ENCODE assay signal across 8 mouse cellular contexts in genomic region chr13:21781021-21781555, GRCm38 (mm10). TPM values are rescaled to one million over a fixed set of nuclear protein-coding genes. Genes with fewer than 3 reads are reported as not detected.
DNase-seq lines count a peak whose midpoint lies in the region; ATAC-seq and TF ChIP-seq lines count a peak whose summit lies in the region.

No protein-coding gene starts in this region.

- H3K27me3 ChIP-seq in heart, embryonic 11.5 days (ENCODE audit: control insufficient read depth, insufficient read depth, low read length) = no peaks in the 10 kb centered on the region
- no peaks in the 10 kb centered on the region for H3K27me3 ChIP-seq in CH12.LX (replicated peaks)
- H3K27me3 ChIP-seq in forebrain, embryonic 16.5 days (replicated peaks; ENCODE audit: control insufficient read depth, insufficient read depth, low read length) = no peaks in the 10 kb centered on the region
- H3K27me3 ChIP-seq in liver, postnatal 0 days (ENCODE audit: insufficient read depth, low read length) = no peaks in the 10 kb centered on the region

- dilution Hi-C loops in CH12.LX (cut with MboI; ENCODE audit: extremely low pct_ligation_motif_present, extremely low pct_unique_long_range_greater_than_20kb, low sequenced_read_pairs) = no loop called here

- 45% methylated on average over 6 of the region's 6 CpGs for WGBS in heart, embryonic 11.5 days (ENCODE audit: insufficient replicate concordance)
- 47% methylated on average over 6 of the region's 6 CpGs for WGBS in forebrain, embryonic 16.5 days
- 39% methylated on average over 6 of the region's 6 CpGs for WGBS in liver, postnatal 0 days (ENCODE audit: insufficient replicate concordance)

- H3K79me2 ChIP-seq in CH12.LX (replicated peaks; ENCODE audit: control insufficient read depth, extremely low read depth, insufficient read depth, poor library complexity, severe bottlenecking) = no peaks in the 10 kb centered on the region; the same call in 1 of the 2 replicates

- TF ChIP-seq EP300 in CH12.LX (IDR thresholded peaks at IDR 0.05; ENCODE audit: low read length) = no peak
- no peak for TF ChIP-seq EP300 in liver, postnatal 0 days (IDR thresholded peaks at IDR 0.05; ENCODE audit: low read depth)

- peak overlapping the region; percentile 96; the same call in 1 of the 2 replicates for H3K27ac ChIP-seq in heart, embryonic 11.5 days (ENCODE audit: low read depth, low read length)
- peak overlapping the region; percentile 35; the same call in 1 of the 2 replicates for H3K27ac ChIP-seq in CH12.LX (ENCODE audit: insufficient read depth, low read depth)
- H3K27ac ChIP-seq in forebrain, embryonic 16.5 days (ENCODE audit: low read length) = peak overlapping the region; percentile 44; the same call in 1 of the 2 replicates
- H3K27ac ChIP-seq in liver, postnatal 0 days (ENCODE audit: low read depth) = peak overlapping the region; percentile 95

- H3K36me3 ChIP-seq in heart, embryonic 11.5 days (ENCODE audit: control insufficient read depth, insufficient read depth, low read length) = no peaks in the 10 kb centered on the region
- no peaks in the 10 kb centered on the region for H3K36me3 ChIP-seq in CH12.LX (replicated peaks in 1 of 2; ENCODE audit: control insufficient read depth in 1 of 2, insufficient read depth in 1 of 2, low read length in 1 of 2)
- no peaks in the 10 kb centered on the region for H3K36me3 ChIP-seq in forebrain, embryonic 16.5 days (ENCODE audit: control insufficient read depth, insufficient read depth)
- H3K36me3 ChIP-seq in liver, postnatal 0 days (replicated peaks; ENCODE audit: insufficient read depth, low read length) = no peaks in the 10 kb centered on the region

- TF ChIP-seq RAD21 in CH12.LX (IDR thresholded peaks at IDR 0.05; ENCODE audit: low read depth, low read length) = no peak

- DNase-seq in heart, adult 8-10 months (ENCODE audit: low spot score) = no peak
- DNase-seq in CH12.LX (ENCODE audit: extremely low read depth) = peak; percentile 29
- DNase-seq in liver, postnatal 0 days = no peak
- no peak for DNase-seq in left cerebral cortex, postnatal 14 days (ENCODE audit: low spot score in 2 of 2)
- no peak for DNase-seq in thymus, postnatal 14 days
- no peak for DNase-seq in cerebellum, postnatal 4 days (ENCODE audit: low spot score in 2 of 2)

- intact Hi-C loops in left cerebral cortex, postnatal 14 days (cut with DNase I) = no loop called here

- in situ Hi-C loops in CH12.LX (cut with MboI; ENCODE audit: low pct_ligation_motif_present, low pct_unique_long_range_greater_than_20kb, low sequenced_read_pairs) = no loop called here

- peak overlapping the region; percentile 93 for H3K9ac ChIP-seq in heart, embryonic 11.5 days (ENCODE audit: low read depth, low read length)
- H3K9ac ChIP-seq in CH12.LX (ENCODE audit: insufficient read depth, low read depth) = peak overlapping the region; percentile 86; the same call in 1 of the 2 replicates
- H3K9ac ChIP-seq in forebrain, embryonic 16.5 days (replicated peaks; ENCODE audit: low read depth, low read length) = no peak overlapping the region
- H3K9ac ChIP-seq in liver, postnatal 0 days (replicated peaks) = peak overlapping the region; percentile 87

- no peak for TF ChIP-seq POLR2A in CH12.LX (IDR thresholded peaks at IDR 0.05; ENCODE audit: low read depth, low read length)

- ATAC-seq in heart, embryonic 11.5 days (replicated peaks; ENCODE audit: insufficient number of reproducible peaks, low FRiP score, low TSS enrichment) = no peak
- no peak for ATAC-seq in forebrain, embryonic 16.5 days
- no peak for ATAC-seq in liver, postnatal 0 days

- no peak for TF ChIP-seq CTCF in CH12.LX (conservative IDR thresholded peaks at IDR 0.05 in 1 of 2, IDR thresholded peaks at IDR 0.05 in 1 of 2; ENCODE audit: low read depth in 2 of 2, low read length in 2 of 2)
- no peak for TF ChIP-seq CTCF in liver, postnatal 0 days (IDR thresholded peaks at IDR 0.05; ENCODE audit: low read depth)

- H3K9me3 ChIP-seq in heart, embryonic 11.5 days (replicated peaks; ENCODE audit: control insufficient read depth, low read length) = no peaks in the 10 kb centered on the region
- H3K9me3 ChIP-seq in CH12.LX (replicated peaks; ENCODE audit: low read length) = no peaks in the 10 kb centered on the region
- no peaks in the 10 kb centered on the region for H3K9me3 ChIP-seq in forebrain, embryonic 16.5 days (ENCODE audit: control insufficient read depth, low read length)
- H3K9me3 ChIP-seq in liver, postnatal 0 days (ENCODE audit: low read length) = no peaks in the 10 kb centered on the region

- peak overlapping the region; percentile 67 for H3K4me3 ChIP-seq in heart, embryonic 11.5 days (ENCODE audit: low read depth, low read length)
- H3K4me3 ChIP-seq in CH12.LX (replicated peaks in 1 of 3; ENCODE audit: low read depth in 2 of 3, low read length in 2 of 3, poor library complexity in 1 of 3) = peak overlapping the region in 1 of 3 experiments; percentile 59
- H3K4me3 ChIP-seq in forebrain, embryonic 16.5 days (replicated peaks; ENCODE audit: low read length) = no peak overlapping the region
- peak overlapping the region; percentile 61 for H3K4me3 ChIP-seq in liver, postnatal 0 days (ENCODE audit: low read depth, low read length)

- H3K4me1 ChIP-seq in heart, embryonic 11.5 days (ENCODE audit: control insufficient read depth, insufficient read depth, low read length) = peaks cover 13% of the 10 kb centered on the region; the same call in 1 of the 2 replicates
- H3K4me1 ChIP-seq in CH12.LX (ENCODE audit: control insufficient read depth in 1 of 2, insufficient read depth in 2 of 2) = peaks cover 6 to 39% of the 10 kb centered on the region in 2 experiments; a peak in 3 of 4 replicates
- H3K4me1 ChIP-seq in forebrain, embryonic 16.5 days (replicated peaks; ENCODE audit: control insufficient read depth, insufficient read depth, low read length) = peaks cover 37% of the 10 kb centered on the region
- H3K4me1 ChIP-seq in liver, postnatal 0 days (ENCODE audit: insufficient read depth) = peaks cover 21% of the 10 kb centered on the region

- peak overlapping the region; percentile 97 for H3K4me2 ChIP-seq in heart, embryonic 11.5 days
- peak overlapping the region; percentile 65 for H3K4me2 ChIP-seq in CH12.LX (ENCODE audit: insufficient read depth, low read depth, poor library complexity, severe bottlenecking)
- H3K4me2 ChIP-seq in forebrain, embryonic 16.5 days (ENCODE audit: low read length) = no peak overlapping the region
- H3K4me2 ChIP-seq in liver, postnatal 0 days (ENCODE audit: low read depth, low read length) = peak overlapping the region; percentile 80

RNA-seq across cellular contexts. Expression of gene Hist1h1b, which starts 0.7 kb away (rescaled TPM):
- 5.9 and 10.8 TPM in 2 replicates for polyA plus RNA-seq in heart, embryonic 11.5 days (2014; fragmentation: Nextera tagmentation; extraction: Ambion mirVana)
- total RNA-seq in heart, adult 8-10 months (2022) = 1 to 10 TPM in 3 of 4 experiments, under 1 TPM in 1; 0.62 to 4.7 (median 2.5) TPM
- total RNA-seq in CH12.LX (2012; rRNA removed) (1,032 and 1,397 TPM in 2 replicates), CH12.LX (2014; rRNA removed) (12.2 and 16.6 TPM in 2 replicates)
- polyA plus RNA-seq in CH12.LX (2012; ENCODE audit: insufficient read length, low read depth) = 0.71 and 1.9 TPM in 2 replicates
- 6.5 and 7.8 TPM in 2 replicates for polyA plus RNA-seq in forebrain, embryonic 16.5 days (2015; fragmentation: Nextera tagmentation; extraction: Ambion mirVana)
- polyA plus RNA-seq in liver, postnatal 0 days (2015; fragmentation: Nextera tagmentation; extraction: Ambion mirVana) = 20.0 and 27.9 TPM in 2 replicates
- 10 to 100 TPM in 1 of 2 experiments, 1 to 10 TPM in 1; 7.6 to 10.5 TPM for total RNA-seq in left cerebral cortex, postnatal 14 days (2021)

RNA-seq across cellular contexts. Expression of gene Hist1h3i, which starts 2.1 kb away (rescaled TPM):
- polyA plus RNA-seq in heart, embryonic 11.5 days (2014; fragmentation: Nextera tagmentation; extraction: Ambion mirVana) = 107 and 123 TPM in 2 replicates
- total RNA-seq in heart, adult 8-10 months (2022) = 10 to 100 TPM in 1 of 4 experiments, 1 to 10 TPM in 3; 6.6 to 10.5 (median 8.8) TPM
- total RNA-seq in CH12.LX (2012; rRNA removed) = 797 and 828 TPM in 2 replicates
- 7.7 and 21.2 TPM in 2 replicates for total RNA-seq in CH12.LX (2014; rRNA removed)
- 2.0 and 14.3 TPM in 2 replicates for polyA plus RNA-seq in CH12.LX (2012; ENCODE audit: insufficient read length, low read depth)
- 49.1 and 60.2 TPM in 2 replicates for polyA plus RNA-seq in forebrain, embryonic 16.5 days (2015; fragmentation: Nextera tagmentation; extraction: Ambion mirVana)
- polyA plus RNA-seq in liver, postnatal 0 days (2015; fragmentation: Nextera tagmentation; extraction: Ambion mirVana) = 95.1 and 107 TPM in 2 replicates
- total RNA-seq in left cerebral cortex, postnatal 14 days (2021) = 10 to 100 TPM; 51.4 to 75.0 TPM

RNA-seq across cellular contexts. Expression of gene Hist1h2an, which starts 5.9 kb away (rescaled TPM):
- 3.3 and 6.2 TPM in 2 replicates for polyA plus RNA-seq in heart, embryonic 11.5 days (2014; fragmentation: Nextera tagmentation; extraction: Ambion mirVana)
- 1 to 10 TPM in 1 of 4 experiments, not detected in 3; 1.1 TPM for total RNA-seq in heart, adult 8-10 months (2022)
- total RNA-seq in CH12.LX (2012; rRNA removed) (792 and 1,025 TPM in 2 replicates), CH12.LX (2014; rRNA removed) (3.0 and 4.7 TPM in 2 replicates)
- polyA plus RNA-seq in CH12.LX (2012; ENCODE audit: insufficient read length, low read depth) = 7.1 TPM in 1 of 2 replicates, not detected in the other
- 1.7 TPM in 1 of 2 replicates, not detected in the other for polyA plus RNA-seq in forebrain, embryonic 16.5 days (2015; fragmentation: Nextera tagmentation; extraction: Ambion mirVana)
- 8.4 and 11.4 TPM in 2 replicates for polyA plus RNA-seq in liver, postnatal 0 days (2015; fragmentation: Nextera tagmentation; extraction: Ambion mirVana)
- 1 to 10 TPM; 2.5 to 6.9 TPM for total RNA-seq in left cerebral cortex, postnatal 14 days (2021)

RNA-seq across cellular contexts. Expression of gene Hist1h2bp, which starts 6.2 kb away (rescaled TPM):
- polyA plus RNA-seq in heart, embryonic 11.5 days (2014; fragmentation: Nextera tagmentation; extraction: Ambion mirVana) = 1.5 TPM in 1 of 2 replicates, not detected in the other
- total RNA-seq in heart, adult 8-10 months (2022) = 1 to 10 TPM in 3 of 4 experiments, under 1 TPM in 1; 0.81 to 6.2 (median 1.3) TPM
- total RNA-seq in CH12.LX (2012; rRNA removed) (476 and 510 TPM in 2 replicates), CH12.LX (2014; rRNA removed) (2.7 and 3.6 TPM in 2 replicates)
- 0.60 and 1.3 TPM in 2 replicates for polyA plus RNA-seq in CH12.LX (2012; ENCODE audit: insufficient read length, low read depth)
- polyA plus RNA-seq in forebrain, embryonic 16.5 days (2015; fragmentation: Nextera tagmentation; extraction: Ambion mirVana) = 2.0 TPM in 1 of 2 replicates, not detected in the other
- polyA plus RNA-seq in liver, postnatal 0 days (2015; fragmentation: Nextera tagmentation; extraction: Ambion mirVana) = 2.4 and 4.6 TPM in 2 replicates
- 10 to 100 TPM in 1 of 2 experiments, 1 to 10 TPM in 1; 6.7 to 11.2 TPM for total RNA-seq in left cerebral cortex, postnatal 14 days (2021)

RNA-seq across cellular contexts. Expression of gene Hist1h2bn, which starts 27.2 kb away (rescaled TPM):
- polyA plus RNA-seq in heart, embryonic 11.5 days (2014; fragmentation: Nextera tagmentation; extraction: Ambion mirVana) = 1.6 and 2.0 TPM in 2 replicates
- 1 to 10 TPM; 2.0 to 7.1 (median 4.3) TPM for total RNA-seq in heart, adult 8-10 months (2022)
- total RNA-seq in CH12.LX (2012; rRNA removed) (1,563 and 1,639 TPM in 2 replicates), CH12.LX (2014; rRNA removed) (16.5 and 24.0 TPM in 2 replicates)
- polyA plus RNA-seq in CH12.LX (2012; ENCODE audit: insufficient read length, low read depth) = 2.6 and 3.1 TPM in 2 replicates
- 0.85 and 2.3 TPM in 2 replicates for polyA plus RNA-seq in forebrain, embryonic 16.5 days (2015; fragmentation: Nextera tagmentation; extraction: Ambion mirVana)
- polyA plus RNA-seq in liver, postnatal 0 days (2015; fragmentation: Nextera tagmentation; extraction: Ambion mirVana) = 7.2 and 7.3 TPM in 2 replicates
- total RNA-seq in left cerebral cortex, postnatal 14 days (2021) = 10 to 100 TPM in 1 of 2 experiments, 1 to 10 TPM in 1; 9.6 to 16.1 TPM

Comparison
In these comparisons a context has a peak if more than half of its experiments do, and no peak if none do; other contexts are left out.
1. H3K27ac ChIP-seq: peak in every context shown above with its lines; median percentile 96 in heart, embryonic 11.5 days; 95 in liver, postnatal 0 days; 44 in forebrain, embryonic 16.5 days; 35 in CH12.LX.